Mouse (Mus musculus) liver, embryonic 11.5 days (tissue): Measurements from ENCODE around the gene Cox7a2l. TPM values are rescaled to one million over a fixed set of nuclear protein-coding genes. Genes with fewer than 3 reads are reported as not detected.
A peak's percentile ranks its signal among the peaks of the same experiment; 100 is the strongest.

ENCODE experiments used
- ATAC-seq: fragments of 200-750 bp; cut with Nextera tagmentation; replicated peaks from 2 replicates; pipeline ENCODE4 v1.8.0; 2017; ENCODE audit warnings: moderate number of reproducible peaks, mild to moderate bottlenecking, moderate TSS enrichment, moderate library complexity; ENCODE audit not compliant: low FRiP score
- DNase-seq: peaks from one replicate; pipeline ENCODE4 v3.0.0-alpha.2; 2017; ENCODE audit warnings: low spot score
- H3K27ac ChIP-seq: fragments of 300-500 bp; sonication (generic); 2 replicates; pipeline ENCODE4 v1.5.1; 2014; ENCODE audit warnings: mild to moderate bottlenecking, low read depth, low read length, control low read depth
- H3K27me3 ChIP-seq: fragments of 300-500 bp; sonication (generic); replicated peaks from 2 replicates; pipeline ENCODE4 v1.6.1; 2014; ENCODE audit warnings: low read length, mixed read lengths; ENCODE audit not compliant: control insufficient read depth, insufficient read depth
- H3K36me3 ChIP-seq: fragments of 300-500 bp; sonication (generic); 2 replicates; pipeline ENCODE4 v1.6.1; 2014; ENCODE audit warnings: mild to moderate bottlenecking, low read length, moderate library complexity, mixed read lengths; ENCODE audit not compliant: control insufficient read depth, insufficient read depth
- H3K4me1 ChIP-seq: fragments of 300-500 bp; sonication (generic); replicated peaks from 2 replicates; pipeline ENCODE4 v1.6.1; 2014; ENCODE audit warnings: low read length, mixed read lengths; ENCODE audit not compliant: control insufficient read depth, insufficient read depth
- H3K4me2 ChIP-seq: fragments of 300-500 bp; sonication (generic); 2 replicates; pipeline ENCODE4 v1.6.1; 2014; ENCODE audit warnings: mild to moderate bottlenecking, control low read depth, moderate library complexity
- H3K4me3 ChIP-seq: fragments of 300-500 bp; sonication (generic); 2 replicates; pipeline ENCODE4 v1.5.1; 2014; ENCODE audit warnings: low read depth, low read length, control low read depth
- H3K9ac ChIP-seq: fragments of 300-500 bp; sonication (generic); 2 replicates; pipeline ENCODE4 v1.6.1; 2014; ENCODE audit warnings: low read depth, low read length, control low read depth
- H3K9me3 ChIP-seq: fragments of 300-500 bp; sonication (generic); 2 replicates; pipeline ENCODE4 v1.6.1; 2016; ENCODE audit warnings: low read length, inconsistent platforms, mixed read lengths; ENCODE audit not compliant: control insufficient read depth
- WGBS: fragments of 180-500 bp; shearing (Covaris S2); extraction: QIAGEN DNeasy Blood & Tissue Kit; methylation state at CpG from one replicate; pipeline ENCODE4 v1.1.7; 2014; 5-methylcytosine and 5-hydroxymethylcytosine counted together
- polyA plus RNA-seq: library from polyadenylated mRNA; unstranded; fragments of >200 nt; fragmentation: Nextera tagmentation; extraction: Ambion mirVana; gene quantifications from 2 replicates; pipeline ENCODE4 v1.2.1, GENCODE M21; 2014

Cox7a2l gene
- polyA plus RNA-seq, 1 experiment from 2014 or later, result 134 TPM

DNA sequence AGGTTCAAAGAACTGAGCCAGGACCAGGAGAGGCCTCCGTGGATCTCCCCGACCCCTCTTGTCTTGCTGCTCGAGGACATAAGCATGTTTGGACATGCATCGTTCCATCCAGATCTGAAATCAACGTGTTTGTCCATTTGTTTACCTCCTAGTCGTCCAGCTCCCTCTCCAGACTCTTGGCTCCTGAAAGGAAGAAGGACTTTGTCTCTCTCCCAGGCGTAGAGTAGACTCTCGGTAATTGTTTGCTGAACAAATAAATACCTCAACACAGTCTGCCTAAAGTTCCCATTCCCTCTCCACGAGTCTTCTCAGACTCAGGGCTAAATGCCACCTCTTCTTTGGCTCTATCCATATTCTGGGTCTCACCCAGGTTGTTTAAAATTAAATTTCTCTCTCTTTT, 16.0 kb upstream of the Cox7a2l start:
- Histone ChIP-seq H3K4me2 (no peak overlapping the region), H3K27me3 (no peaks in the 10 kb centered on the region), H3K4me3 (no peak overlapping the region), H3K9me3 (no peaks in the 10 kb centered on the region), H3K36me3 (no peaks in the 10 kb centered on the region), H3K4me1 (peaks cover 1% of the 10 kb centered on the region), H3K27ac (no peak overlapping the region), H3K9ac (no peak overlapping the region)
- no peak for ATAC-seq
- 70% methylated on average over 9 of the region's 9 CpGs for WGBS
- DNase-seq, result no peak

DNA sequence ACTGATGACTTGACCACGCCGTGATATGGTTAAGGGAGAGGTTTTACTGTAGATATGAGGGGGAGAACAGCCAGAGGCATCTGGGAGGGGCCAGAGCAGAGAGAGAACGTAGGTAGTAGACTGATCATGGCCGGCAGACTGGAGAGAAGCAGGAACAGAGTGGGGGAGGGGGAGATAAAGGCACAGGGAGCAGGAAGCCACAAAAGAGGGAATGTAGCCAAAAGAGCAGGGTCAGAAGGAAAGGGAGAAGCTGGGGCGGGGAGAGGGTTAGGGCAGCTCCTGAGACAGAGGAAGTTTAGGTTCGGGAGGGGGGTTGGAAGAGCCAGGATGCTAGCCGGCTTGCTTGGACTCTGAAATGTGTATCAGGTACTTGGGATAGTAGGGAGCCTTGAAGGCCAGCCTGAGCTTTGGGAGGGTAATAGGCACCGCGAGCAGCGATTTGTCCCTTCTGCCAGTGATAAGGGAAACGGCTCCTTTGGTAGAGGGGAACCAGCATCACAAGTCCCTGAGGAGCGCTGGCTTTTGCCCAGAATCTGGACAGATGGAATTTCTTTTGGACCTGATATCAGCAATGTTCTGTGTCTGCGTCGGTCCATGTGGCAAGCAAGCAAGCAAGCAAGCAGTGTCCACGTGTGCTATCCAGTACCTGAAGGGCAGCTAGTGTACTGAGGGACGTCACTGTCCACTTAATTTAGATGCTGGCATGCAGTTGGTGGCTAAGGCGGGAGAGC, 10.7 kb upstream of the Cox7a2l start:
- 15% methylated on average over 17 of the region's 17 CpGs for WGBS
- Histone ChIP-seq H3K36me3 (no peaks in the 10 kb centered on the region), H3K9me3 (no peaks in the 10 kb centered on the region), H3K4me1 (peaks cover 28% of the 10 kb centered on the region), H3K27me3 (no peaks in the 10 kb centered on the region), H3K4me2 (peak overlapping the region; percentile 80), H3K27ac (peak overlapping the region; percentile 79), H3K4me3 (peak overlapping the region; percentile 36), H3K9ac (peak overlapping the region; percentile 67)
- ATAC-seq (peak; percentile 73), DNase-seq (peak; percentile 65)

- 29% methylated on average over 13 of the region's 13 CpGs for WGBS
- ATAC-seq (peak; percentile 87), DNase-seq (peak; percentile 73)
- Histone ChIP-seq H3K9ac (peak overlapping the region; percentile 67), H3K9me3 (no peaks in the 10 kb centered on the region), H3K4me2 (peak overlapping the region; percentile 80), H3K4me3 (peak overlapping the region; percentile 36), H3K27me3 (no peaks in the 10 kb centered on the region), H3K27ac (peak overlapping the region; percentile 79), H3K36me3 (no peaks in the 10 kb centered on the region), H3K4me1 (peaks cover 28% of the 10 kb centered on the region)
Measured at GRCm38 (mm10) chr17:83526624-83527532, 9.7 kb upstream of the Cox7a2l start.

DNA sequence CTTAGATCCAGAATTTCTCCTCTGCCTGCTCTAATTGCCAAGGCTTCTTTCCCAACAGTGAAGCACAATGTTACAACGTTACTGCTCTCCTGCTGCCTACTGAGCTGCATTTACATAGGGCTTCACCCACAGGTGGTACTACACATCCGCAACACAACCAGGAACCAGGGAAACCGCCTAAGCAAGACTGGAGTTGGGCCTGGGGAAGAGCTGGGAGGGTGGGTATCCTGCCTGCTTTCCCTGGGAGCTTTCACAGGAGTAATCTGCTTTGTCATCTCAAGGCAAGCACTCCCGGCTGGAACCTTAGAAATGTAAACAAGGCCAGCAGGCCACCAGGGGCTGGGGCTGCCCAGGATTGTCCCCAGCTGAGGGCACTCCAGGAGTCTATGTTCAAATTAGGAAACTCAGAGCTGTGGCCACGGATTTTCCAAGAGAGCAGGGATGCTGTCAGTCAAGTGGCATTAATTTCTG, 9.0 kb upstream of the Cox7a2l start:
- Histone ChIP-seq H3K9me3 (no peaks in the 10 kb centered on the region), H3K9ac (peak overlapping the region; percentile 55), H3K4me2 (peak overlapping the region; percentile 49), H3K36me3 (no peaks in the 10 kb centered on the region), H3K4me1 (peaks cover 28% of the 10 kb centered on the region), H3K27me3 (no peaks in the 10 kb centered on the region), H3K27ac (peak overlapping the region; percentile 68), H3K4me3 (no peak overlapping the region)
- 20% methylated on average over 5 of the region's 5 CpGs for WGBS
- DNase-seq (peak; percentile 57), ATAC-seq (no peak)

- Histone ChIP-seq H3K4me3 (no peak overlapping the region), H3K4me2 (peak overlapping the region; percentile 49), H3K27ac (no peak overlapping the region; the same call in 1 of the 2 replicates), H3K27me3 (no peaks in the 10 kb centered on the region), H3K4me1 (peaks cover 28% of the 10 kb centered on the region), H3K9ac (peak overlapping the region; percentile 55), H3K9me3 (no peaks in the 10 kb centered on the region), H3K36me3 (no peaks in the 10 kb centered on the region)
- DNase-seq (no peak), ATAC-seq (0 out of 2 replicates have a peak, but pooled peaks have one; percentile 22)
- 10% methylated on average over 8 of the region's 8 CpGs for WGBS
Measured at GRCm38 (mm10) chr17:83525596-83525995, 8.5 kb upstream of the Cox7a2l start.

- ATAC-seq (no peak), DNase-seq (no peak)
- H3K36me3 ChIP-seq, result no peaks in the 10 kb centered on the region
- no peak overlapping the region for H3K9ac ChIP-seq
- no peak overlapping the region for H3K4me2 ChIP-seq
- H3K27ac ChIP-seq, result no peak overlapping the region
- WGBS, result 61% methylated on average over 7 of the region's 7 CpGs
- peaks cover 28% of the 10 kb centered on the region for H3K4me1 ChIP-seq
- no peaks in the 10 kb centered on the region for H3K27me3 ChIP-seq
- H3K4me3 ChIP-seq, result no peak overlapping the region
- no peaks in the 10 kb centered on the region for H3K9me3 ChIP-seq
Measured at GRCm38 (mm10) chr17:83524753-83525152, 7.6 kb upstream of the Cox7a2l start.

DNA sequence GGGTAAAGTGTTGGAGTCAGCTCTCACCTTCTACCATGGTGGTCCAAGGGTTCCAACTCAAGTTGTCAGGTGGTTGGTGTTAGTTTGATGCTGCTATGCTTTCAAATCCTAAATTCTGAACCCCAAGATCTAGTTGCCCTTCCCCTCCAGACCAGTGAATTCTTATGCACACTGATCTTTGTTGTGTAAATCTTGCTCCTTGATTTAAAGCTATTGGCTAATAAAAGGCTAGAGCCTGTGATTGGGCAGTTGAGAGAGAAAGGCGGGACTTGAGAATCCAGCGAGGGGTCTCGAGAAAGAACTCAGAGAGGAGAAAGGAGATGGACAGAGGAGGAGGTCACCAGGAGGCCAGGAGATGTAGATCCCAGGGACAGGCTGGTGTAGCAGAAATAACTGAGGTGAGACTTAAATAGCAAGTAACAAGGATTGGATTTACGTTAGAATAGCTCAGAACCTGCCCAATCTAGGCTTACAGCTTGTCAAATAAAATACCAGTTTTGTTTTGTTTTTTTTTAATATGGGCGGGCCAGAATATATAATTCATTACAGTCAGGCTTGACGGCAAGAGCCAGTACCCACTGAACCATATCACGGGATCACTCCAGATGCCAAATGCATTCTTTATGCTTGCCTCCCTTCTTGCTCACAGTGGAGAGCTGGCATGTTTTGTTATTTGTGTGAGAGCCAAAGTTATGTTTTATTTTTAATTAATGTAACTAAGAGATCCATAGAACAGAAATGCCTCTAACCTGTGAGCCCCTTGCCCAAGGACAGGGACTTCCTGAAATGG, 5.7 kb upstream of the Cox7a2l start:
- Histone ChIP-seq H3K9ac (no peak overlapping the region), H3K36me3 (no peaks in the 10 kb centered on the region; the same call in 1 of the 2 replicates), H3K4me2 (no peak overlapping the region), H3K27me3 (no peaks in the 10 kb centered on the region), H3K4me1 (peaks cover 24% of the 10 kb centered on the region), H3K9me3 (no peaks in the 10 kb centered on the region; the same call in 1 of the 2 replicates), H3K27ac (no peak overlapping the region), H3K4me3 (no peak overlapping the region)
- DNase-seq (no peak), ATAC-seq (no peak)
- WGBS, result 74% methylated on average over 7 of the region's 7 CpGs

DNA sequence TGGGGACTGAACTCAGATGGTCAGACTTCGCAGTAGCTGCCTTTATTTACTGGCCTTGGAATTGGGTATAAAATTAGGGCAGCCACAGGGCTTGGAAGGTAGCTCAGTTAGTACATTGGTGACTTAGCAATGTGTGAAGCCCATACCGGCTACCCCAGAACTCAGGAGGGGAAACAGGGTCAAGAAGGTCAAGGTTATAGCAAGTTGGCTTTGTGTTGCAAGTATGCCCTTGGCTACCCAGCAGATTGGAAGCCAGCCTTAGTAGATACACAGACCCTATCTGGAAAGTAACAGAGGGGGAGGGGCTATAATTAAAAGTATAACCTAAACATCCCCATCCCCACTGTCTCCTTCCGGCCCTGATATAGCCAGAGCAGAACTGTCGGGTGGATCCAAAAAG, 4.8 kb upstream of the Cox7a2l start:
- WGBS, result 77% methylated on average over 4 of the region's 4 CpGs
- Histone ChIP-seq H3K9me3 (no peaks in the 10 kb centered on the region; the same call in 1 of the 2 replicates), H3K27ac (no peak overlapping the region), H3K27me3 (no peaks in the 10 kb centered on the region), H3K4me3 (no peak overlapping the region), H3K4me2 (no peak overlapping the region), H3K9ac (no peak overlapping the region), H3K4me1 (peaks cover 15% of the 10 kb centered on the region), H3K36me3 (no peaks in the 10 kb centered on the region; the same call in 1 of the 2 replicates)
- DNase-seq (no peak), ATAC-seq (no peak)
